Mouse (Mus musculus): Measurements from ENCODE around the gene Actr3b. TPM values are rescaled to one million over a fixed set of nuclear protein-coding genes. Genes with fewer than 3 reads are reported as not detected.

The Actr3b gene
- polyA plus RNA-seq, 1 experiment: 117 TPM

DNA sequence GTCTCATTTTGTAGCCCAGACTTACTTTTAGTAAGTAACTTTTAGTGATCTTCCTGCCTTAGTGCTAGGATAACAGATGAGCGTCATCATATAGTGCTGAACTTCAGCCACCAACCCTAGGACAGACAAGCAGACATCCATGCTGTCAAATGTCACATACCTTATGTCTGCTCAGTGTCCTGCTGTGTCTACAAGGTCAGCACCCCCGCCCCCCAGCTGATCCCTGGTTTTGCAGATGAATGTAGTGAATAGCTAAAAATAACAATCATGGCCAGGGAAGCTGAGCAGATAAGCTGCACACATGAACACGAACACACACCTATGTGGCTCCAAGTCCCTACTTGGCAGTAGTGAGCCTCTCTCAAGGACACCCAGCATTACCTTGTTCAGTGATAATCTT lies 11.2 kb upstream of the Actr3b start:
- H3K4me1 ChIP-seq (ENCODE audit: control insufficient read depth, insufficient read depth, low read length): no peaks in the 10 kb centered on the region
- H3K4me3 ChIP-seq (ENCODE audit: insufficient read depth, low read length): no peak overlapping the region
- H3K27ac ChIP-seq (ENCODE audit: insufficient read depth, low read length): no peak overlapping the region
- no peak for TF ChIP-seq CTCF (IDR thresholded peaks at IDR 0.05; ENCODE audit: extremely low read depth, insufficient read depth, low read length)
- no peak for TF ChIP-seq POLR2A (IDR thresholded peaks at IDR 0.05; ENCODE audit: extremely low read depth, insufficient read depth, low read length)

GRCm38 (mm10) chr5:25751552-25751951 lies 8.2 kb upstream of the Actr3b start:
- no peak overlapping the region for H3K27ac ChIP-seq (ENCODE audit: insufficient read depth, low read length)
- peaks cover 6% of the 10 kb centered on the region; the same call in 1 of the 2 replicates for H3K4me1 ChIP-seq (ENCODE audit: control insufficient read depth, insufficient read depth, low read length)
- no peak overlapping the region for H3K4me3 ChIP-seq (ENCODE audit: insufficient read depth, low read length)
- TF ChIP-seq CTCF (IDR thresholded peaks at IDR 0.05; ENCODE audit: extremely low read depth, insufficient read depth, low read length): no peak

DNA sequence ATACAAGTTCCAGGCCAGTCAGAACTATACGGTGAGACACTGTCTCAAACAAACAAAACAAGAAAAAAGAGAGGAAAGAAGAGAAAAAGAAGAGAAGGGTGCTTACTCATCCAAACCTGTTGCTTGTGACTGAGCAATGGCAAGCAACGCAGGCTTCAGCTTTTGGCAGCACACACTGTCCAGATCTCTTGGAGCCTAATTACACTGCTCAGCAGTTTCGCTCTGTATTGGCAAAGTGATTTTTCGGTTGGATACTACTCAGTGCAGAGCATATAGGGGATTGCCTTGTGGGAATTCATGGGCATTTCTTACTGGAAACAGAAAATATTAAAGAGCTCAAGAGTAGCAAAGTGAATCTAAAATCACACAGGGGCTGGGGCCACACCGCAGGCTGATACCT lies 6.9 kb upstream of the Actr3b start:
- H3K27ac ChIP-seq (ENCODE audit: insufficient read depth, low read length): no peak overlapping the region
- no peak overlapping the region for H3K4me3 ChIP-seq (ENCODE audit: insufficient read depth, low read length)
- H3K4me1 ChIP-seq (ENCODE audit: control insufficient read depth, insufficient read depth, low read length): peaks cover 6% of the 10 kb centered on the region; the same call in 1 of the 2 replicates
- TF ChIP-seq POLR2A (IDR thresholded peaks at IDR 0.05; ENCODE audit: extremely low read depth, insufficient read depth, low read length): no peak
- TF ChIP-seq CTCF (IDR thresholded peaks at IDR 0.05; ENCODE audit: extremely low read depth, insufficient read depth, low read length): no peak

- Histone ChIP-seq H3K27ac (ENCODE audit: insufficient read depth, low read length) (peak overlapping the region; percentile 82), H3K4me3 (ENCODE audit: insufficient read depth, low read length) (no peak overlapping the region), H3K4me1 (ENCODE audit: control insufficient read depth, insufficient read depth, low read length) (peaks cover 6% of the 10 kb centered on the region; the same call in 1 of the 2 replicates)
- TF ChIP-seq CTCF (IDR thresholded peaks at IDR 0.05; ENCODE audit: extremely low read depth, insufficient read depth, low read length) (no peak), POLR2A (IDR thresholded peaks at IDR 0.05; ENCODE audit: extremely low read depth, insufficient read depth, low read length) (no peak)
These were observed 6.1 kb upstream of the Actr3b start for GRCm38 (mm10) chr5:25753556-25754235.

- no peak for TF ChIP-seq CTCF (IDR thresholded peaks at IDR 0.05; ENCODE audit: extremely low read depth, insufficient read depth, low read length)
- Histone ChIP-seq H3K27ac (ENCODE audit: insufficient read depth, low read length) (peak overlapping the region; percentile 82), H3K4me3 (ENCODE audit: insufficient read depth, low read length) (no peak overlapping the region), H3K4me1 (ENCODE audit: control insufficient read depth, insufficient read depth, low read length) (peaks cover 8% of the 10 kb centered on the region; the same call in 1 of the 2 replicates)
These were observed 5.5 kb upstream of the Actr3b start for GRCm38 (mm10) chr5:25754236-25754766.

GRCm38 (mm10) chr5:25760410-25760832 lies 624 bp downstream of the Actr3b start:
- TF ChIP-seq CTCF (IDR thresholded peaks at IDR 0.05; ENCODE audit: extremely low read depth, insufficient read depth, low read length) (no peak), POLR2A (IDR thresholded peaks at IDR 0.05; ENCODE audit: extremely low read depth, insufficient read depth, low read length) (no peak)
- peak overlapping the region; percentile 100 for H3K4me3 ChIP-seq (ENCODE audit: insufficient read depth, low read length)
- peak overlapping the region; percentile 99 for H3K27ac ChIP-seq (ENCODE audit: insufficient read depth, low read length)

GRCm38 (mm10) chr5:25760871-25761270 lies 1.1 kb downstream of the Actr3b start:
- peaks cover 2% of the 10 kb centered on the region for H3K4me1 ChIP-seq (ENCODE audit: control insufficient read depth, insufficient read depth, low read length)
- H3K27ac ChIP-seq (ENCODE audit: insufficient read depth, low read length): peak overlapping the region; percentile 99
- H3K4me3 ChIP-seq (ENCODE audit: insufficient read depth, low read length): peak overlapping the region; percentile 100
- TF ChIP-seq POLR2A (IDR thresholded peaks at IDR 0.05; ENCODE audit: extremely low read depth, insufficient read depth, low read length): peak; percentile 29; the same call in 1 of the 2 replicates
- no peak for TF ChIP-seq CTCF (IDR thresholded peaks at IDR 0.05; ENCODE audit: extremely low read depth, insufficient read depth, low read length)

More at GRCm38 (mm10) chr5:25760410-25760832, 624 bp downstream of the Actr3b start:
- H3K4me1 ChIP-seq (ENCODE audit: control insufficient read depth, insufficient read depth, low read length): peaks cover 2% of the 10 kb centered on the region

DNA sequence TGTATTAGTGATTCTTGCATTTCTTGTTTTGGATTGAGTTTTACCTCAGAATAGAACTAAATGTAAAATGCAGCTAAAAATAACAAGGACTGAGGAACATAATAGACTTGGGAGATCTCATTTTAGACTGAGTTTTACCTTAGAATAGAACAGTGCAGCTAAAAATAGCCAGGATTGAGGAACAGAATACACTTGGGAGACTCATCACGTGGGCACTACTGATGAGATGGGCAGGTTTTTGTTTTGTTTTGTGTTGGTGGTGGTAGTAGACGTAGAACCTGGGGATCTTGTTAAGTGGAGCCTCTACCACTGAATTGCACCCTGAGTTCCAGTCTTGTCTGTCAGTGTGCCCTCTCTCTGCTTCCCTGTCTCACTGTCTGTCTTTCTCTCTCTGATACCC lies 2.1 kb downstream of the Actr3b start:
- no peak for TF ChIP-seq CTCF (IDR thresholded peaks at IDR 0.05; ENCODE audit: extremely low read depth, insufficient read depth, low read length)
- no peak for TF ChIP-seq POLR2A (IDR thresholded peaks at IDR 0.05; ENCODE audit: extremely low read depth, insufficient read depth, low read length)
- Histone ChIP-seq H3K4me3 (ENCODE audit: insufficient read depth, low read length) (peak overlapping the region; percentile 100), H3K4me1 (ENCODE audit: control insufficient read depth, insufficient read depth, low read length) (peaks cover 2% of the 10 kb centered on the region), H3K27ac (ENCODE audit: insufficient read depth, low read length) (peak overlapping the region; percentile 78; the same call in 1 of the 2 replicates)

GRCm38 (mm10) chr5:25769006-25769405 lies 9.2 kb downstream of the Actr3b start:
- H3K4me1 ChIP-seq (ENCODE audit: control insufficient read depth, insufficient read depth, low read length): peaks cover 10% of the 10 kb centered on the region
- H3K27ac ChIP-seq (ENCODE audit: insufficient read depth, low read length): no peak overlapping the region
- TF ChIP-seq POLR2A (IDR thresholded peaks at IDR 0.05; ENCODE audit: extremely low read depth, insufficient read depth, low read length) (no peak), CTCF (IDR thresholded peaks at IDR 0.05; ENCODE audit: extremely low read depth, insufficient read depth, low read length) (no peak)
- H3K4me3 ChIP-seq (ENCODE audit: insufficient read depth, low read length): no peak overlapping the region

GRCm38 (mm10) chr5:25769406-25769805 lies 9.6 kb downstream of the Actr3b start:
- Histone ChIP-seq H3K4me1 (ENCODE audit: control insufficient read depth, insufficient read depth, low read length) (peaks cover 10% of the 10 kb centered on the region), H3K4me3 (ENCODE audit: insufficient read depth, low read length) (no peak overlapping the region), H3K27ac (ENCODE audit: insufficient read depth, low read length) (no peak overlapping the region)
- TF ChIP-seq POLR2A (IDR thresholded peaks at IDR 0.05; ENCODE audit: extremely low read depth, insufficient read depth, low read length) (no peak), CTCF (IDR thresholded peaks at IDR 0.05; ENCODE audit: extremely low read depth, insufficient read depth, low read length) (no peak)
